Mouse (Mus musculus) cerebellum, adult 2 months (tissue): Measurements from ENCODE around the gene Pcbp4.

ENCODE experiments used
- CTCF ChIP-seq: fragments of 200-500 bp; IDR thresholded peaks from 2 replicates; pipeline ENCODE4 v1.5.1; 2011; ENCODE audit warnings: low read depth, mild to moderate bottlenecking, control low read depth, low read length, moderate library complexity, borderline replicate concordance; ENCODE audit not compliant: insufficient read depth
- POLR2A ChIP-seq: fragments of 200-500 bp; IDR thresholded peaks from 2 replicates; pipeline ENCODE4 v1.6.1; 2011; ENCODE audit warnings: low read length, control low read depth, borderline replicate concordance; ENCODE audit not compliant: insufficient read depth

DNA sequence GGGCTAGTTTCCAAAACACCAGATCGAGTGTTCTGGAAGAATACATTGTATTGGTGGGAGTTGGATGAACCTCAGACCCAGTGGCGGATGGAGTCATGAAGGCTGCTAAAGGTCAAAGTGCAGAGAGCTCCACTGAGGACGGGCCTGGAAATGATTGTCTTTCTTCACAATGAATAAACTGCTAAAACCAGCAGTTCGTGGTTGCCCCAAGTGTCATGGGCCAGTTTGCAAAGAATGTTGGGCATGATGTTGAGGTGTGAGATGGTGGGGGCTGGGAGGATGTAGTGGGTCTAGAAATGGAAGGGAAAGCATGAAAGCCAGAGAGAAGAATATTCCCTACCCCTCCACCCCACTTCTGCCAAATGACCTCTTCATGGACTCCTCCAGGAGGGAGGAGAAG lies 8.3 kb upstream of the Pcbp4 start:
- TF ChIP-seq POLR2A (no peak), CTCF (no peak)
